In the genomic region with DNA sequence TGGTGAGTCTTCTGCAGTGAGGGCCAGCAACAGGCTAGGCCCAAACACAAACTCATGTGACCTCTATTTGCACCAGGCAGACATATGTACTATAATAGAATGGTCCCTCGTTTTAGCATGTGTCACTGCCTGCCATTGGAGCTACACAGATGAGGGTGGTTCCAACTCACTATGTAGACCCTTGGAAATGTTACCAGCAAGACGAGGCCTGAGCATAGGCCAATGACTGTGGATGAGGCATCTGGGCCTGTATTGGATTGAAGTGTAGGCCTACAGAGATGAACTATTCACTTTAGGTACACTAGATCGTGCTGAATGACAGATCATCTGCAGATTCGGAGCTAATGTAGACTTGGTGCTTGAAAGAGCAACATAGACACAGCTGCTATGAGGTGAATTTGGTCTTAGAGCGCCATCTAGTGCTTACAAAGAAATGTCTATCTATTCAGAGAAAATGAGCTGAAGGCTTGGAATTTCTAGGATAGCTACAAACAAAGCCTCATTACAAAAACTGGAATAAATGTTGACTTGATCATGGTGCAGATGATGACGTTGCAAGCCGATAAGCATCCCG, we compare ENCODE assay signal across 8 mouse cellular contexts.
DNase-seq lines count a peak whose midpoint lies in the region; ATAC-seq and TF ChIP-seq lines count a peak whose summit lies in the region.

No protein-coding gene starts in this region.

- peak; percentile 44 for DNase-seq in hindbrain, embryonic 11.5 days (ENCODE audit: low spot score)
- peak; percentile 57 for DNase-seq in A20 (ENCODE audit: low read depth, low spot score)
- DNase-seq in Muller cell, postnatal 12 days (ENCODE audit: inconsistent ontology term), result peak; percentile 38
- DNase-seq in embryonic facial prominence, embryonic 14.5 days (ENCODE audit: low spot score), result peak; percentile 62
- no peak for DNase-seq in liver, postnatal 0 days
- peak; percentile 21 for DNase-seq in telencephalon, adult 2 months (ENCODE audit: low read depth, low spot score)

- WGBS in hindbrain, embryonic 11.5 days, result 48% methylated on average over 8 of the region's 8 CpGs
- 47% methylated on average over 8 of the region's 8 CpGs for WGBS in hindbrain, embryonic 13.5 days
- 42% methylated on average over 8 of the region's 8 CpGs for WGBS in embryonic facial prominence, embryonic 14.5 days
- 36% methylated on average over 8 of the region's 8 CpGs for WGBS in liver, postnatal 0 days (ENCODE audit: insufficient replicate concordance)

- H3K9me3 ChIP-seq in hindbrain, embryonic 11.5 days (ENCODE audit: control insufficient read depth, low read length), result no peaks in the 10 kb centered on the region
- H3K9me3 ChIP-seq in hindbrain, embryonic 13.5 days, result no peaks in the 10 kb centered on the region
- no peaks in the 10 kb centered on the region for H3K9me3 ChIP-seq in embryonic facial prominence, embryonic 14.5 days (ENCODE audit: control insufficient read depth, low read length)
- H3K9me3 ChIP-seq in liver, postnatal 0 days (ENCODE audit: low read length), result no peaks in the 10 kb centered on the region

- ATAC-seq in hindbrain, embryonic 11.5 days (ENCODE audit: low FRiP score), result no peak
- no peak for ATAC-seq in hindbrain, embryonic 13.5 days (ENCODE audit: low FRiP score)
- ATAC-seq in embryonic facial prominence, embryonic 14.5 days (ENCODE audit: low read depth), result no peak
- no peak for ATAC-seq in liver, postnatal 0 days
- ATAC-seq in megakaryocyte, adult 5-6 weeks (ENCODE audit: poor library complexity, severe bottlenecking), result no peak

- H3K9ac ChIP-seq in hindbrain, embryonic 11.5 days (ENCODE audit: low read depth, low read length), result no peak overlapping the region
- H3K9ac ChIP-seq in hindbrain, embryonic 13.5 days, result no peak overlapping the region
- no peak overlapping the region for H3K9ac ChIP-seq in embryonic facial prominence, embryonic 14.5 days (ENCODE audit: low read depth, low read length)
- no peak overlapping the region for H3K9ac ChIP-seq in liver, postnatal 0 days (replicated peaks)

- H3K4me1 ChIP-seq in hindbrain, embryonic 11.5 days (replicated peaks; ENCODE audit: control insufficient read depth, insufficient read depth, low read length), result no peaks in the 10 kb centered on the region
- no peaks in the 10 kb centered on the region for H3K4me1 ChIP-seq in hindbrain, embryonic 13.5 days (replicated peaks)
- H3K4me1 ChIP-seq in embryonic facial prominence, embryonic 14.5 days (ENCODE audit: control insufficient read depth, insufficient read depth, low read length), result no peaks in the 10 kb centered on the region
- H3K4me1 ChIP-seq in liver, postnatal 0 days (ENCODE audit: insufficient read depth), result no peaks in the 10 kb centered on the region

- peak; percentile 76 for TF ChIP-seq CTCF in liver, postnatal 0 days (IDR thresholded peaks at IDR 0.05; ENCODE audit: low read depth)

- H3K4me2 ChIP-seq in hindbrain, embryonic 11.5 days (replicated peaks; ENCODE audit: low read depth, low read length), result no peak overlapping the region
- no peak overlapping the region for H3K4me2 ChIP-seq in hindbrain, embryonic 13.5 days
- no peak overlapping the region for H3K4me2 ChIP-seq in embryonic facial prominence, embryonic 14.5 days (ENCODE audit: low read depth, low read length)
- no peak overlapping the region for H3K4me2 ChIP-seq in liver, postnatal 0 days (ENCODE audit: low read depth, low read length)

- no peaks in the 10 kb centered on the region for H3K27me3 ChIP-seq in hindbrain, embryonic 11.5 days (ENCODE audit: control insufficient read depth, insufficient read depth, low read length)
- no peaks in the 10 kb centered on the region for H3K27me3 ChIP-seq in hindbrain, embryonic 13.5 days
- no peaks in the 10 kb centered on the region for H3K27me3 ChIP-seq in embryonic facial prominence, embryonic 14.5 days (replicated peaks; ENCODE audit: control insufficient read depth, insufficient read depth, low read length)
- H3K27me3 ChIP-seq in liver, postnatal 0 days (ENCODE audit: insufficient read depth, low read length), result no peaks in the 10 kb centered on the region

- no peaks in the 10 kb centered on the region for H3K36me3 ChIP-seq in hindbrain, embryonic 11.5 days (ENCODE audit: control insufficient read depth, insufficient read depth, low read length)
- no peaks in the 10 kb centered on the region for H3K36me3 ChIP-seq in hindbrain, embryonic 13.5 days
- H3K36me3 ChIP-seq in embryonic facial prominence, embryonic 14.5 days (ENCODE audit: control insufficient read depth, insufficient read depth, low read length), result no peaks in the 10 kb centered on the region
- no peaks in the 10 kb centered on the region for H3K36me3 ChIP-seq in liver, postnatal 0 days (replicated peaks; ENCODE audit: insufficient read depth, low read length)

- TF ChIP-seq EP300 in liver, postnatal 0 days (IDR thresholded peaks at IDR 0.05; ENCODE audit: low read depth), result no peak

- H3K27ac ChIP-seq in hindbrain, embryonic 11.5 days (ENCODE audit: low read depth, low read length), result no peak overlapping the region
- no peak overlapping the region for H3K27ac ChIP-seq in hindbrain, embryonic 13.5 days
- H3K27ac ChIP-seq in embryonic facial prominence, embryonic 14.5 days (replicated peaks; ENCODE audit: low read depth, low read length), result no peak overlapping the region
- no peak overlapping the region for H3K27ac ChIP-seq in liver, postnatal 0 days (ENCODE audit: low read depth)

- H3K4me3 ChIP-seq in hindbrain, embryonic 11.5 days (ENCODE audit: low read depth, low read length), result no peak overlapping the region
- no peak overlapping the region for H3K4me3 ChIP-seq in hindbrain, embryonic 13.5 days
- no peak overlapping the region for H3K4me3 ChIP-seq in embryonic facial prominence, embryonic 14.5 days (ENCODE audit: low read depth, low read length)
- no peak overlapping the region for H3K4me3 ChIP-seq in liver, postnatal 0 days (ENCODE audit: low read depth, low read length)
